Mouse (Mus musculus): ENCODE results near the gene Rxra. TPM values are rescaled to one million over a fixed set of nuclear protein-coding genes. Genes with fewer than 3 reads are reported as not detected.

Gene Rxra
- total RNA-seq (2014; fragmentation: Nextera tagmentation) = not detected in 2 replicates
- 0.05 and 0.06 TPM in 2 replicates for total RNA-seq (2017)
- 0.03 TPM in 1 of 2 replicates, not detected in the other for polyA plus RNA-seq (2012)

- peaks cover 4% of the 10 kb centered on the region for H3K9me3 ChIP-seq (replicated peaks)
- no peak within 1 kb of the TSS for H3K4me3 ChIP-seq (ENCODE audit: low read depth, low read length)
- no peak for ATAC-seq (ENCODE audit: extremely low read depth, insufficient number of reproducible peaks, low FRiP score, poor library complexity, severe bottlenecking)
- TF ChIP-seq TAL1 (conservative IDR thresholded peaks at IDR 0.05; ENCODE audit: low read depth, low read length) = no peak
- TF ChIP-seq POLR2AphosphoS5 (IDR thresholded peaks at IDR 0.05; ENCODE audit: insufficient replicate concordance, low read depth, low read length) = no peak
- no peak for TF ChIP-seq CTCF (IDR thresholded peaks at IDR 0.05; ENCODE audit: low read depth, low read length)
- TF ChIP-seq GATA2 (IDR thresholded peaks at IDR 0.05; ENCODE audit: borderline replicate concordance, low read depth, low read length) = no peak
- TF ChIP-seq GATA1 (IDR thresholded peaks at IDR 0.05; ENCODE audit: borderline replicate concordance, low read length) = no peak
- H3K36me3 ChIP-seq (replicated peaks) = no peaks in the 10 kb centered on the region
- no peak for DNase-seq (ENCODE audit: low spot score)
- peaks cover 86% of the 10 kb centered on the region for H3K27me3 ChIP-seq (ENCODE audit: insufficient read depth, low read length)
- no peaks in the 10 kb centered on the region for H3K4me1 ChIP-seq (ENCODE audit: insufficient read depth, low read depth, low read length)
These were observed at the start of gene Rxra for GRCm38 (mm10) chr2:27676106-27676477. Gene Rxra, plus strand, starts transcription at chr2:27676440.

- H3K27me3 ChIP-seq (ENCODE audit: insufficient read depth, low read length) = peaks cover 23% of the 10 kb centered on the region
- H3K9me3 ChIP-seq (replicated peaks) = no peaks in the 10 kb centered on the region
- H3K4me1 ChIP-seq (ENCODE audit: insufficient read depth, low read depth, low read length) = no peaks in the 10 kb centered on the region
- ATAC-seq (ENCODE audit: extremely low read depth, insufficient number of reproducible peaks, low FRiP score, poor library complexity, severe bottlenecking) (no peak), DNase-seq (ENCODE audit: low spot score) (no peak)
- H3K4me3 ChIP-seq (ENCODE audit: low read depth, low read length) = no peak overlapping the region
- TF ChIP-seq GATA2 (IDR thresholded peaks at IDR 0.05; ENCODE audit: borderline replicate concordance, low read depth, low read length) (no peak), TAL1 (conservative IDR thresholded peaks at IDR 0.05; ENCODE audit: low read depth, low read length) (no peak), CTCF (IDR thresholded peaks at IDR 0.05; ENCODE audit: low read depth, low read length) (no peak), GATA1 (IDR thresholded peaks at IDR 0.05; ENCODE audit: borderline replicate concordance, low read length) (no peak)
- no peaks in the 10 kb centered on the region for H3K36me3 ChIP-seq (replicated peaks)
These were observed 49.6 kb upstream of the Rxra start for GRCm38 (mm10) chr2:27626604-27627003.

GRCm38 (mm10) chr2:27630601-27631285 lies 45.5 kb upstream of the Rxra start:
- DNase-seq (ENCODE audit: low spot score) = no peak
- no peak for ATAC-seq (ENCODE audit: extremely low read depth, insufficient number of reproducible peaks, low FRiP score, poor library complexity, severe bottlenecking)
- no peaks in the 10 kb centered on the region for H3K9me3 ChIP-seq (replicated peaks)

GRCm38 (mm10) chr2:27633471-27633870 lies 42.8 kb upstream of the Rxra start:
- H3K4me1 ChIP-seq (ENCODE audit: insufficient read depth, low read depth, low read length) = no peaks in the 10 kb centered on the region
- no peak for ATAC-seq (ENCODE audit: extremely low read depth, insufficient number of reproducible peaks, low FRiP score, poor library complexity, severe bottlenecking)
- TF ChIP-seq GATA1 (IDR thresholded peaks at IDR 0.05; ENCODE audit: borderline replicate concordance, low read length) (no peak), GATA2 (IDR thresholded peaks at IDR 0.05; ENCODE audit: borderline replicate concordance, low read depth, low read length) (no peak), TAL1 (conservative IDR thresholded peaks at IDR 0.05; ENCODE audit: low read depth, low read length) (no peak), POLR2AphosphoS5 (IDR thresholded peaks at IDR 0.05; ENCODE audit: insufficient replicate concordance, low read depth, low read length) (no peak), CTCF (IDR thresholded peaks at IDR 0.05; ENCODE audit: low read depth, low read length) (no peak)
- H3K9me3 ChIP-seq (replicated peaks) = no peaks in the 10 kb centered on the region
- DNase-seq (ENCODE audit: low spot score) = no peak
- no peak overlapping the region for H3K4me3 ChIP-seq (ENCODE audit: low read depth, low read length)
- H3K36me3 ChIP-seq (replicated peaks) = no peaks in the 10 kb centered on the region
- peaks cover 36% of the 10 kb centered on the region; the same call in 1 of the 2 replicates for H3K27me3 ChIP-seq (ENCODE audit: insufficient read depth, low read length)

More at GRCm38 (mm10) chr2:27630601-27631285, 45.5 kb upstream of the Rxra start:
- no peaks in the 10 kb centered on the region for H3K36me3 ChIP-seq (replicated peaks)
- peaks cover 19% of the 10 kb centered on the region; the same call in 1 of the 2 replicates for H3K27me3 ChIP-seq (ENCODE audit: insufficient read depth, low read length)
- no peaks in the 10 kb centered on the region for H3K4me1 ChIP-seq (ENCODE audit: insufficient read depth, low read depth, low read length)
- no peak for TF ChIP-seq POLR2AphosphoS5 (IDR thresholded peaks at IDR 0.05; ENCODE audit: insufficient replicate concordance, low read depth, low read length)
- TF ChIP-seq GATA2 (IDR thresholded peaks at IDR 0.05; ENCODE audit: borderline replicate concordance, low read depth, low read length) = no peak
- TF ChIP-seq GATA1 (IDR thresholded peaks at IDR 0.05; ENCODE audit: borderline replicate concordance, low read length) = no peak
- no peak for TF ChIP-seq CTCF (IDR thresholded peaks at IDR 0.05; ENCODE audit: low read depth, low read length)
- no peak for TF ChIP-seq TAL1 (conservative IDR thresholded peaks at IDR 0.05; ENCODE audit: low read depth, low read length)
- H3K4me3 ChIP-seq (ENCODE audit: low read depth, low read length) = no peak overlapping the region

GRCm38 (mm10) chr2:27634018-27634417 lies 42.2 kb upstream of the Rxra start:
- TF ChIP-seq POLR2AphosphoS5 (IDR thresholded peaks at IDR 0.05; ENCODE audit: insufficient replicate concordance, low read depth, low read length) (no peak), CTCF (IDR thresholded peaks at IDR 0.05; ENCODE audit: low read depth, low read length) (no peak), GATA2 (IDR thresholded peaks at IDR 0.05; ENCODE audit: borderline replicate concordance, low read depth, low read length) (no peak), TAL1 (conservative IDR thresholded peaks at IDR 0.05; ENCODE audit: low read depth, low read length) (no peak), GATA1 (IDR thresholded peaks at IDR 0.05; ENCODE audit: borderline replicate concordance, low read length) (no peak)
- Histone ChIP-seq H3K9me3 (replicated peaks) (no peaks in the 10 kb centered on the region), H3K4me3 (ENCODE audit: low read depth, low read length) (no peak overlapping the region), H3K36me3 (replicated peaks) (no peaks in the 10 kb centered on the region), H3K4me1 (ENCODE audit: insufficient read depth, low read depth, low read length) (no peaks in the 10 kb centered on the region), H3K27me3 (ENCODE audit: insufficient read depth, low read length) (peaks cover 42% of the 10 kb centered on the region)
- DNase-seq (ENCODE audit: low spot score) (no peak), ATAC-seq (ENCODE audit: extremely low read depth, insufficient number of reproducible peaks, low FRiP score, poor library complexity, severe bottlenecking) (no peak)

GRCm38 (mm10) chr2:27635147-27635738 lies 41.0 kb upstream of the Rxra start:
- H3K36me3 ChIP-seq (replicated peaks) = no peaks in the 10 kb centered on the region
- H3K27me3 ChIP-seq (ENCODE audit: insufficient read depth, low read length) = peaks cover 44% of the 10 kb centered on the region
- DNase-seq (ENCODE audit: low spot score) = no peak
- H3K9me3 ChIP-seq (replicated peaks) = no peaks in the 10 kb centered on the region
- H3K4me1 ChIP-seq (ENCODE audit: insufficient read depth, low read depth, low read length) = no peaks in the 10 kb centered on the region
- ATAC-seq (ENCODE audit: extremely low read depth, insufficient number of reproducible peaks, low FRiP score, poor library complexity, severe bottlenecking) = no peak
- TF ChIP-seq POLR2AphosphoS5 (IDR thresholded peaks at IDR 0.05; ENCODE audit: insufficient replicate concordance, low read depth, low read length) = no peak
- TF ChIP-seq GATA1 (IDR thresholded peaks at IDR 0.05; ENCODE audit: borderline replicate concordance, low read length) = no peak
- no peak for TF ChIP-seq TAL1 (conservative IDR thresholded peaks at IDR 0.05; ENCODE audit: low read depth, low read length)
- TF ChIP-seq CTCF (IDR thresholded peaks at IDR 0.05; ENCODE audit: low read depth, low read length) = no peak
- no peak for TF ChIP-seq GATA2 (IDR thresholded peaks at IDR 0.05; ENCODE audit: borderline replicate concordance, low read depth, low read length)
- H3K4me3 ChIP-seq (ENCODE audit: low read depth, low read length) = no peak overlapping the region
